Mouse (Mus musculus): Measurements from ENCODE around the gene Cnih4.

Gene Cnih4

DNA sequence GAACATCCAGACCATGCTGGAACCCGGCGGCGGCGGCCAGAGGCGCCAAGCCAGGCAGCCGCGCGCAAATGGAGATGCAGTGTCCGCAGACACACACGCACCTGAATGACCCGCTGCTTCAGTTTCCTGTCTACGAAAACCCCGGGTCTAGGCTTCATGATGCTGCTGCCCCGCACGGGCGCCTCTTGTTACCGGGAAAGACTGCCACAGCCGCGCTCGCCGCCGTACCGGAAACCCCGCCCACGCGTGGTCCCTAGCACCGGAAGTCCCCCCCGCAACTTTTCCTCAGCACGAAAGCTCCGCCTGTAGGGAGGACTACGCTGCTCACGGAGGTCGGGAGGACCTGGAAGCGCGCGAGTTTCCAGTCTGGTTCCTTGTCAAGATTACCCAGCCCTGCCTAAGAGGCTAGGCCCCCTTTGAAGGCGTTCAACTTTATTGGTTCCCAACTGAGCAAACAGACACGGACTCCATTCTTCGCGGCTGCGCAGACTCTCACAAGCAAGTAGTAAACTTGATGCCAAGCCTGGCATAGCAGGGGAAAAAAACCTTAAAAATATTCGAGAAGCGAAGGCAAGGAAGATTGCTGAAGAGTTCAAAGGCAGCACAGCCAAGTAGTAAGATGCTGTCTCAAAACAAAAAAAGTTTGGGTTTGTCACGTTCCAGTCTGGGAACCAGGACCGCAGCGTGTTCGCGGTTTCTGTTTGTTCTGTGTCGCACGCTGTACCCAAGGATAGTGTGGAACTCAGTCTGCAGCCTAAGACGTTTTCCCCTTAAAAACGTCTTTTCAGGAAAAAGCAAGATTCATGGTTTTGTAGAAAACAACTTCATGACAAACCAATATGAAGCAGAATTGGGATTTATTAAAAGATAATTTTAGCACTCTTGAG, at the start of gene Cnih4, which contains the start of gene Nvl:
Cnih4 (plus strand) TSS at position 744 of the 887 bp plus-strand sequence.
Nvl (minus strand) TSS at position 255 of the 887 bp plus-strand sequence.
- peak; percentile 85 to 92 for DNase-seq (ENCODE audit: low spot score in 2 of 2)

DNA sequence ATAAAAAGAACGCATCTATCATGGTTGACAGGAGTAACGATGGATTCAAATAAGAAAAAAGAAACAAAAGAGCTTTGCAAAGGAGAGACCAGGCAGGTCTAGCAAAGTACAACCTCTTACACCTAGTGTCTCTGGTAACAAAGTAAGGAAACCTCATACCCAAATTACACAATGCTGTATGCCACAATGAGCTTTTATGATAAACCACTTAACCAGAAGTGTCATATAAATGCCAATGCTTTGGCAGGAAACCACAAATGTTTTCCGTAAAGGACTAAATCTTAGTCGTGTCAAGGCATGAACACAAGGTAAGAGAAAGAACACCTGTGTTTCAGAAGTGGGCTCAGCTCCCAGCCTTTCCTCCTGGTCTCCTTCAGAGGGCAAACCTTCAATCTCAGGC, 27.4 kb upstream of the Cnih4 start:
- DNase-seq (ENCODE audit: low spot score in 2 of 2) = no peak

DNA sequence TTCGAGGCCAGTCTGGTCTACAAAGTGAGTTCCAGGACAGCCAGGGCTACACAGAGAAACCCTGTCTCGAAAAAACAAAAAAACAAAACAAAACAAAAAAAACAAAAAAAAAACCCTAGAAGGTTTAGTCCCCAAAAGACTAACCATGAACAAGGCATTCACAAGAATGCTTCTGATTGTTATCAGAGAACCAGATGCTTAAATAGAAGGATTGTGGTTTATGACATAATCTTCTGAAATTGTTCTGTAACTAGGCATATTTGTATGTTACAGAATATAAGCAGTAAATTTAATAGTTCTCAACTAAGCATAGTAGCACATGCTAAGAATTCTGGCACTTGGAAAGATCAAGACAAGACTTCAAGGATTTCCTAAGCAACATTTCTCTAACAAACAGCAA, 20.3 kb upstream of the Cnih4 start:
- no peak for DNase-seq (ENCODE audit: low spot score in 2 of 2)

DNA sequence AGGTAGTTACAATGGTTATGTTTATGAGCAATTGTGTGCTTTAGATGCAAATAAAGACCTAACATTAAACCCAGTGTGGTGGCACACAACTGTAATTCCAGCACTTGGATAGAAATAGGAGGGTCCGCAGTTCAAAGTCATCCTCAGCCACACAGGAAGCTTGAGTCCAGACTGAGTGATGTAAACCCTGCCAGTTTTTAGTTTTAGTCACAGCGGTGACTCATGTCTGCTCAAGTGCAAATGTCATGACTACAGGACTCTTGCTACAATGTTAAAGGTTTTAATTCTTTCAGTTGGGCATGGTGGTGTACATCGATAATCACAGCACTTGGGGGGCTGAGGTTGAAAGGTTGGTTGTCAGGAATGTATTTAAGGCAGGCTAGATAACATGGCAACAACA, 18.6 kb upstream of the Cnih4 start:
- no peak for DNase-seq (ENCODE audit: low spot score in 2 of 2)

DNA sequence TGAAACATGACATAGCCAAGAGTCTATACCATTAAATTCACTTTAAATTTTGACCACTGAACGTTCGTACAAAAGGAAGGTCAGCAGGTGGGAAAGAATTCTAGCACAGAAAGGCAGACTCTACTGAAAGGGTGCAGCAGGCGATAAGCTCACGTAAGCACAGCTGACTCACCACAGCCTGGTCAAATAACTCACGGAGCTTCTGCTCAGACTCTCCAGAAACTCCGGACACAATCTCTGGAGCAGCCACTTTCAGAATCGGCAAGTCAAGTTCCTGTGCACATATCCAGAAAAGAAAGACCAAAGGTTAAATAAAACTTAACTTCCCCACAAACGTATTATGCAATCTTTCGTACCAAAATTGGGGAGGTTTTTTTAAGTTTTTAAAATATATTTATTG, 17.7 kb upstream of the Cnih4 start:
- no peak for DNase-seq (ENCODE audit: low spot score in 2 of 2)

DNA sequence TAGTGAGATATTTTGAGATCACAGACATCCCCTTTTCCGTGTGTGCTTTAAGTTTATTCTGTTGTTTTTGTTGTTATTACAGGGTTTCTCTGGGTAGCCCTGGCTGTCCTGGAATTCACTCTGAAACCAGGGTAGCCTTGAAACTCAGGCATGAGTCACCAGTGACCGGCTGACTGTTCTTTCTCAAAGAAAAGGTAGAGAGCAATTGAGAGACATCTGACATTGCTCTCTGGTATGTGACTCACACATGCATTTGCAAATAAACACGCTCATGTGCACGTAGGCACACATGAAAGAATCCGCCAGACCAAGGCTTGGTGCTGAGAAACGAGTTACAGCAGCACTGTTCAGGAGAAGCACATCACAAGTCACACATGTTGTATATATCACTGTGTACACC, 12.6 kb upstream of the Cnih4 start:
- no peak for DNase-seq (ENCODE audit: low spot score in 2 of 2)

DNA sequence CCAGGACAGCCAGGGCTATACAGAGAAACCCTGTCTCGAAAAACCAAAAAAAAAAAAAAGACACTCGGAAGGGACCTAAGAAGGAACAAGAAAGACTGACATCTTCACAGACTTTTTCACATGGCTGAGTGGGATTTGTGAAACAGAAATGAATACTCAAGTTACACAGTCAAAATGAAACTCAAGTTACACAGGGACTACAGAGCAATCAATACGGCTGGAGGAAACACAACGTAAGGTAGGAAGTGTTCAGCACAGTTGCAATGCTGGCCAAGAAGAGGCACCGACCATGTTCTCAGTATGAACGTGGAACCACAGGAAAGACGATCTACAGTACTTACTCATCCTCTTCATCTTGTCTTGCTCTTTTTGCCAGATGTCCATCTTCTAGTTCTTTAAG, 5.8 kb upstream of the Cnih4 start:
- DNase-seq (ENCODE audit: low spot score in 2 of 2) = no peak

DNA sequence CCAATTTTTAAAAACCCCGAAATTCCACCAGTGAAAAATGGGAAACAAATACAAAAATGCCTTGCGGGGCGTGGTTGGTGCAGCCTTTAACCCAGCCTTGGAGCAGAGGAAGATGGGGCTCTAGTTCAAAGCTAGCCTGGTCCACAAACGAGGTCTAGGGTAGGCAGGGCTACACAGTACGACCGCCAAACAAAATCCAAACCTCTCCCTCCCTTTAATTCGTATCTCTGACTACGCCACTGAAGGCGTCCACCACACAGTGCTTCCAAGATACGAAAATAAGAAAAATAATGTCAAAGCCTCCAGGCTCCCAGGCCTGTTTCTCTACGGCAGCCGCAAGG, 914 bp upstream of the Cnih4 start:
- peak; percentile 6 to 11 for DNase-seq (ENCODE audit: low spot score in 2 of 2)

DNA sequence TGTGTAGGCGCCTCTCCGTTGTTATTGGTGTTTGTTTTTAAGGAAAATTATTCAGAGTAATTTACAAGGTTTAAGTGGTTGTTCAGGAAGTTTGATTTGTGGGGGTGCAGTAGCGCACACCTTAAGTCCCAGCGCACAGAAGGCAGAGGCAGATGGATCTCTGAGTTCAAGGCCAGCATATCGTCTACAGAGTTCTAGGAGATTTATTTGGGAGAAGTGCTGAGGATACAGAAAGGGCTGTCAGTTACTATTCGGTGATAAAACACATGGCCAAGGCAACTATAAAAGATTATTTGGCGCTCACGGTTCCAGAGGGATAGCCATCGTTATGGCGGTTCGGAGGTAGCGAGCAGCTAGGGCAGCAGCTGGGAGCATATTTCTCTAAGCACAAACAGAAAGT, 473 bp downstream of the Cnih4 start:
- DNase-seq (ENCODE audit: low spot score in 2 of 2) = no peak

DNA sequence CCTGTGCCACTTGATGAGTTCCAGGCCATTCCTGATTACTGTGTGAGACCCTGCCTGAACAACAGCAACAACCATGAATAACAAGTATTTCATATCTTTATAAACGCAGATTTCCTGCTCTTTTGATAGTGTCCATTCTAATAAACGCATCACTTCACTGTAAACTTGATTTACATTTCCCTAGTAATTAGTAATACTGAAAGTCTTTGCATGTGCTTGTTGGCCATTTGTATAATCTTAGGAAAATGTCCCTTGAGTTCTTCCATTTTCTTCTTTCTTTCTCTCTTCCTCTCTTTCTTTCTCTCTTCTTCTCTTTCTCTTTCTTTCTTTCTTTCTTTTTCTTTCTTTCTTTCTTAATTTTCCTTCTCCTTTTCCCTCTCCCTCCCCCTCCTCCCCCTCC, 1.7 kb downstream of the Cnih4 start:
- DNase-seq (ENCODE audit: low spot score in 2 of 2) = no peak

DNA sequence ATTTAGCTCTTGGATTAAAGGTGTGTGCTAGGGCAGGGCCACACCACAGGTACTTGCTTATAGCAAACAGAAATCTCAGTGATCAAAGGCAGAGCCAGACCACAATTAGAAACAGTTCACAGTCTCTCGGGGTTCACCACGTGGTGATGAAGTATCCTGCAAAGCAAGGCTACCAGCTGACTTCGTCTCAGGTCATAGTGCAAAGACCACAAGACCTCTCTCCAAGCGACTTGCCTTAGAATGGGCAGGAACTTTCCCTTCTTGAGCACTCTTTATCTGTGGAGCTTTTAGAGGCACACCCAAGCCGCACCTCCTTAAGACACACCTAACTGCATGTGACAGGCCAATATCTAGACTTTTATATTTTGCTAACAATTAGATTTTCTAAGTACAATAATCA, 4.0 kb downstream of the Cnih4 start:
- no peak for DNase-seq (ENCODE audit: low spot score in 2 of 2)

DNA sequence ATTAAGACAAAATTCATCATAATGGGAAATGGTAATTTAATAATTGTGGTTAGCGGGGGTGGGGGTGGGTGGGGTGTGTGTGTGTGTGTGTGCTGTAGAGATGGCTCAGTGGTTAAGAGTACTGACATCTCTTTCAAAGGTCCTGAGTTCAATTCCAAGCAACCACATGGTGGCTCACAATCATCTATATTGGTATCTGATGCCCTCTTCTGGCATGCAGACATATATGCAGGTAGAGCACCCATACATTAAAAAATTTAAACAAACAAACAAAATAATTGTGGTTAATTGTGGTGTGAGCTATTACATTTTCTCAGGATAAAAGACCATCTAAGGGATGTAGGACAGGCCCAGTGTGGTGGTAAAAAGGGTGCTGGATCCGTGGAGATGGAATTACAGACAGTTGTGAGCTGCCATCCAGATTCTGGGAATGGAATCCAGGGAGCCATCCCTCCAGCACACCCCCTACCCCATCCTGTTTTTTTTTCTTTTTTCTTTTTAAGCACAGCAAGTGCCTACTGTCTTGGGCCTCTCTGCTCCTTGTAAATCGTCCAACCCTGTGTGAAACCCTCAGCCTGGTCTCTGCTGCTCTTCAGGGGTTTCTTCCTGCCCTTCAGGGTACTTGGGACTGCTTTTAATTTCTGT, 5.0 kb downstream of the Cnih4 start:
- no peak for DNase-seq (ENCODE audit: low spot score in 2 of 2)

DNA sequence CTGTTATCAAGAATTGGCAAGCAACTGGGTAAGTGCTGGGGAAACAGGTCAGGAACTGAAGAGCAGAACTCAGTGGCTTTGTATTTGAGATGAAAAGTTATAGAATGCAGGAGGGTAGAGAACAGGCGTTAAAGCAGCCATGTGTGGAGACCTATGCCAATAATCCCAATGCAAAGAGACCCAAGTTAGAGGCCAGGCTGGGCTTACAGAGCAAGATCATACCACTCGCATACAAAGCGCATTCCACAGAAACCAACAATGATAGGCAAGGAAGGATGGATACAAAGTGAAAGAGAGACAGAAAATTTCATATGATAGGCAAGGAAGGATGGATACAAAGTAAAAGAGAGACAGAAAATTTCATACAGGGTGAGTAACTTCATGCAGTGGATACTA, 5.9 kb downstream of the Cnih4 start:
- no peak for DNase-seq (ENCODE audit: low spot score in 2 of 2)

DNA sequence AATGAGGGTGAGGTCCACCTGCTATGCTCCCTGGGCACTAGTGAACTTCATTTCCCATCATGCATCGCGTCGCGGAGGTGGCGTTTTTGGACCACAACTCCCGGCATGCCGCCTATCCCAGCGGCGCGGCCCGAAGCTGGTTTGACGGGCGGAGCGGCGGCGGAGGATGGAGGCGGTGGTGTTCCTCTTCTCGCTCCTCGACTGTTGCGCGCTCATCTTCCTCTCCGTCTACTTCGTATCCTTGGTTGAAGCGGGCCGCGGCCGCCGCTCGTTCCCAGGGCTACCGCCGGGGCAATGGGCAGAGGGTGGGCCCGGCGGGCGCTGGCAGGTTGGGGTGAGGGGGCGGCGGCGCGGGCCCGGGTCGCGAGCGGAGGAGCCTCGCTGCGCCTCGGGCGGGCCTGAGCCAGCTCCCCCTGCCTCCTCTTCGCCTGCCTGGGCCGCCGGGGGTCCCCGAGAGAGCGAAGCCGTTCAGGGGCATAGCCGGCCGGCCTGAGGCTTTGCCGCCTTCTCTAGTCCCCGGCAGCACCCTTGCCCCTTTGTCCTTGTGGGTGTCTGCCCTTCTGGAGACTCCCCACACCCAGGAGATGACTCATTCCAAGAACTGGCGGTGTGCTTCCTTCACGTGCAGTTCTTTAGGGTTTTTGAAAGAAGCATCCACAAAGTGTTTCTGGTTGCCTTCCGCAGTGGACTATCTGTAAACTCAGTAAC, 6.5 kb downstream of the Cnih4 start:
- peak; percentile 83 to 92 for DNase-seq (ENCODE audit: low spot score in 2 of 2)

DNA sequence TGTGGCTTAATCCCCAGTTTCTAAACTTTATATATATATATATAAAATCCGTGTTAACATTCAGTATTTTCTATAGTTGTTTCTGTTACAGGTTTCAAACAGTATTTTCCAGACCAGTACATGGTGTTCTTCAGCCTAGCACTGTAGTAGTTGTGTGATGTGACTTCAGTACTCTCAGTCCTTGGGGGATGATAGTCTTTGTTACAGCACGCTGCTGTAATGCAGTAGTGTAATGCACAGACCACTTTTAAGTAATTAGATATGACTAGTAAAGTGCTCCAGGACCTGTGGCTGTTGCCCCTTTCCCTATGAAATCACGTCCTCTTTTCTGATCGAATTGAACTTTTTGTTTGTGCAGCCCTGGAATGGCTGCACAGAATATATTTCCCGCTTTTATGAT, 7.0 kb downstream of the Cnih4 start:
- DNase-seq (ENCODE audit: low spot score in 2 of 2) = no peak

DNA sequence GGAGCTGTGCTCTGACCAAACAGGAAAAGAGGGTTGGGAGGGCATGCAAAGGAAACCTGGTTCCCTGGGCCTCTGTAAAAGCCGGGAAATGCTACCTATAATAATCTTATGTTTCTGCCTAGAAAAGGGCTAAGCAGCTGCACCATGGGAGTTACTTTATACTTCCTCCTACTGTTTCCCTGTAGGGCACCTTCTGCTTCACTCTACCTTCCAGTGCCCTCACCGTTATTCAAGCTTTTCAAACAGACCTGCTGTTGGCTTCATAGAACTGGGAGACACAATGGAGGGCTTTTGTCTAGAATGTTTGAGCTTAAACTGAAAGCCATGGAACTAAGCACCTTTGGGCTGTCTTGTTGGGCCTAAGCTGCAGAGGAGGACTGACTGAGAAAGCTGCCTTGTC, 23.3 kb downstream of the Cnih4 start:
- DNase-seq (ENCODE audit: low spot score in 2 of 2) = no peak

DNA sequence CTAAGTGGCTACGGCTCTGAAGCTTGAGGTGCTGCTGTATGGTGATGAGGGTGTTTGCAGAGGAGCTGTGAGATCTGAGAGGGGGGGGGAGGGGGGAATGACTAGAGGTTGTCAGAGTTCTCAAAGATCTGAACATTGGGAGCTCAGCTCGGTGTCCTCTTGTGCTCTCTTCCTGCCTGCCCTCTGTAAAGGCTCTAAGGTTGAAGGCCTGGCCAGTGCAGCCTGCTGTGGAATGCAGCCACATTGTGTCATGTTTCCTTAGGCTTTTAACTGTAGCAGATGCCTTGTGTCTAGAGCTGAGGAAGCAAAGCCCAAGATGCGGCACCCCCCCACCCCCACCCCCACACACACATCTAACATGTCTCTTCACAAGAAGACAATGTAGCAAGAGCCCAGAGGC, 23.9 kb downstream of the Cnih4 start:
- DNase-seq (ENCODE audit: low spot score in 2 of 2) = no peak

DNA sequence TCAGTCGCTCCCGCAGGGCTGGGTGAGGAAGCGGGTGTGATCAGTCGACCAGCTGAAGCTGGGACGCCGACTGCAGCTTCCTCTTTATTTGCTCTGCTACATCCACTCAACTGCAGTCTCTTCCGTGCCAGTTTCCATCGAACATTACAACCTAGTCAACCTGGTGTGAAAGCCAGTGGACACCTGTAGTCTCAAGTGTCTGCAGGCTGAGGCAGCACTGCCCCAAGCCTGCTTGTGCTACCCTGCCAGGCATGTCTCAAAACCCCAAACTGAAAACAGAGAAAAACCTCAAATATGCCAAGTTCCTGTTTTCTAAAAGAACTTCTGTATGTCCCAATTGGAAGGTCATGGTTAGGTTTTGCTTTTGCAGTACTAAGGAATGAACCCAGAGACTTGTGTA, 25.7 kb downstream of the Cnih4 start:
- DNase-seq (ENCODE audit: low spot score in 2 of 2) = peak in 1 of 2 experiments; percentile 16

DNA sequence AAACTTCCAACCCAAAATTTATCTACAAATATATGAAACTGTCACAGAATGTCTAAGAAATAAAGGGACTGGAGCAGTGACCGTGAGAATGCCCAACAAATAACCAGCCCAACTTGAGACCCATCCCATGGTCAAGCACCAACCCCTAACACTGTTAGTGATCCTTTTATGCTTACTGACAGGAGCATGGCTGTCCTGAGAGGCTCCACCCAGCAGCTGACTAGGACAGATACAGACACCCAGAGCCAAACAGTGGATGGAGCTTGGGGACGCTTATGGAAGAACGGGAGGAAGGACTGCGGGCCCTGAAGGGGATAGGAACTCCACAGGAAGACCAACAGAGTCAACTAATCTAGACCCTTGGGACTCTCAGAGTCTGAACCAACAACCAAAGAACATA, 44.4 kb downstream of the Cnih4 start:
- no peak for DNase-seq (ENCODE audit: low spot score in 2 of 2)

DNA sequence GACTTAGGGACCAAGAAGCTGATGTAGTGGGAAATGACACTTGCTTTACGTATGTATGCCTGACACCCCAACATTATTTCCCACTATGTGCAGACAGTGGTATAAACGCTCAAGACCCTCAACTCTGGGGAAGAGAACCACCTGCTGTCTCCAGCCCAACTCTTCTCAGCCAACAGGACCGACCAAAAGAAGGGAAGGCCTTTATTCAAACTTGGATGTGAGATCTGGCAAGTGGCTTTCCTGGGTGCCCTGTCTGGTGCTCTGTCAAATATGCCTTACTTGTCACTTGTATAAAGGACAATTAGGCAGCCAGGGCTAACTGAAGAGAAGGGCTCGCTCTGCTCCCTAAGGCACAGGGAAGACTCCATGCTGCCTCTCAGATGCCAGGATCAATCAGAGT, 55.0 kb downstream of the Cnih4 start:
- DNase-seq (ENCODE audit: low spot score in 2 of 2) = no peak

DNA sequence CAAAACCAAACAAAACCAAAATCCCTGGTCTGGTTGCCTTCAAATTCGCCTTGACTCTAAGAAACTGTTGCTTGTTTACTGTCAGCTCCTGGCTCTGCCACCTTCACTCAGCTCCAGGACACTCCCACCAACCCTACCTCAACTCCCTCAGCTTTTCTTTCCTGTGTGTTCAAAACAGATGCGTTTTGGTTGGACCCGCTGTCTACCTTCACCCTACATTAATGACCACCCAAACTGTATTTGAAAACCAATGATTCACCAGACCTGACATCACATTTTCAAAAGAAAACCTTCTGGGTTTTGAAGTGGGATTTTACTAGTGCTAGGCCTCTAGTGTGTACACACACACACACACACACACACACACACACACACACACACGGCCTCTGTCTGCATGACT, 65.7 kb downstream of the Cnih4 start:
- DNase-seq (ENCODE audit: low spot score in 2 of 2) = no peak

DNA sequence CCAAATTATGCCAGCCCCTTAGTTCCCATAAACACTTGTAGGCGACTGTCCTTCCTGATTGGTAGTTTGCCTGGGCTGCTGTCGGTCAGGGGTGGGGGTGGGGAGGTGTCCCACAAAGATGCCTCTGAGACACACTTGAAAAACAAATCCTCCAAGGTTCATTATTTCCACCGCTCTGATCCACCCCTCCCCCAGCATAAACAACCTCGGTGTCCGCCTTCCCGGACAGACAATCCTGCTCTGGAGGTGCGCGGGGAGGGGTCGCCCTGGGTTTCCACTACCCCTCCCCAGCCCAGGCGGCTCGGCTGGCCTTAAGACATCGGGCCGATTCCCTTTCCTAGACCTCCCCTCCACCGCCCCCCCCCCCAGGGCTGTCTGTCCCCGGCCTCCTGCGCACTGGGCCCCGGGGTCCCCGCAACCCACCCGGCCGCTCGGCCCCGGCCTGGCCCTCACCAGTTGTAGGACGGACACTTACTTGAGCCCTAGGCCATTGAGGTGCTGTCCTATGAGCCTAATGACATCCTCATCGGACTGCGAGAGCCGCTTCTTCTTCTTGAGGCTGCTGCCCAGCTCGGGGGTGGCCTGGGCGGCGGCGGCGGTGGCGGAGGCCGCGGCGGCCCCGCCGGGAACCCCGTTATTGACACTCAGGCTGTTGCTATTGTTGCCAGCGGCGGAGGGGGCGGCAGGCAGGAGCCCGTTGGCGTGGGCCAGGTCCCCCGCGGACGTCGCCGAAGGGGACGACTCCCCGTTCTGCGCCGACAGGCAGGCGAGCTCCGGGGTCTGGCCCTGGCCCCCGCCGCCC, 66.3 kb downstream of the Cnih4 start:
- peak; percentile 23 to 29 for DNase-seq (ENCODE audit: low spot score in 2 of 2)
